Mouse (Mus musculus) embryonic facial prominence, embryonic 14.5 days (tissue): ENCODE measurements at regions not wholly inside any gene's neighbourhood (a gene's known extent, or its start where the extent isn't known, plus 50 kb on each side); places are given as distances from the start of the nearest gene placed in this dataset.

Experiments
- ATAC-seq: fragments of 200-750 bp; cut with Nextera tagmentation; 2 replicates; pipeline ENCODE4 v1.8.0; 2017; ENCODE audit warnings: low read depth, moderate number of reproducible peaks, moderate TSS enrichment
- DNase-seq: peaks from one replicate; pipeline ENCODE4 v3.0.0-alpha.2; 2015; ENCODE audit warnings: low spot score
- H3K27ac ChIP-seq: fragments of 300-500 bp; sonication (generic); replicated peaks from 2 replicates; pipeline ENCODE4 v1.5.1; 2014; ENCODE audit warnings: low read depth, mild to moderate bottlenecking, low read length, moderate library complexity
- H3K27me3 ChIP-seq: fragments of 300-500 bp; sonication (generic); replicated peaks from 2 replicates; pipeline ENCODE4 v1.6.1; 2014; ENCODE audit warnings: low read length; ENCODE audit not compliant: control insufficient read depth, insufficient read depth
- H3K36me3 ChIP-seq: fragments of 300-500 bp; sonication (generic); 2 replicates; pipeline ENCODE4 v1.6.1; 2014; ENCODE audit warnings: low read length, mixed read lengths; ENCODE audit not compliant: control insufficient read depth, insufficient read depth
- H3K4me1 ChIP-seq: fragments of 300-500 bp; sonication (generic); 2 replicates; pipeline ENCODE4 v1.6.1; 2014; ENCODE audit warnings: antibody characterized with exemption, low read length; ENCODE audit not compliant: control insufficient read depth, insufficient read depth
- H3K4me2 ChIP-seq: fragments of 300-500 bp; sonication (generic); 2 replicates; pipeline ENCODE4 v1.6.1; 2014; ENCODE audit warnings: low read depth, mild to moderate bottlenecking, low read length, moderate library complexity, mixed read lengths
- H3K4me3 ChIP-seq: fragments of 300-500 bp; sonication (generic); 2 replicates; pipeline ENCODE4 v1.5.1; 2014; ENCODE audit warnings: low read depth, mild to moderate bottlenecking, low read length
- H3K9ac ChIP-seq: fragments of 300-500 bp; sonication (generic); 2 replicates; pipeline ENCODE4 v1.6.1; 2014; ENCODE audit warnings: low read depth, mild to moderate bottlenecking, low read length, moderate library complexity, mixed read lengths
- H3K9me3 ChIP-seq: fragments of 300-500 bp; sonication (generic); 2 replicates; pipeline ENCODE4 v1.6.1; 2016; ENCODE audit warnings: low read length; ENCODE audit not compliant: control insufficient read depth
- WGBS: fragments of 180-500 bp; shearing (Covaris S2); extraction: QIAGEN DNeasy Blood & Tissue Kit; methylation state at CpG from one replicate; pipeline ENCODE4 v1.1.7; 2014; 5-methylcytosine and 5-hydroxymethylcytosine counted together

DNA sequence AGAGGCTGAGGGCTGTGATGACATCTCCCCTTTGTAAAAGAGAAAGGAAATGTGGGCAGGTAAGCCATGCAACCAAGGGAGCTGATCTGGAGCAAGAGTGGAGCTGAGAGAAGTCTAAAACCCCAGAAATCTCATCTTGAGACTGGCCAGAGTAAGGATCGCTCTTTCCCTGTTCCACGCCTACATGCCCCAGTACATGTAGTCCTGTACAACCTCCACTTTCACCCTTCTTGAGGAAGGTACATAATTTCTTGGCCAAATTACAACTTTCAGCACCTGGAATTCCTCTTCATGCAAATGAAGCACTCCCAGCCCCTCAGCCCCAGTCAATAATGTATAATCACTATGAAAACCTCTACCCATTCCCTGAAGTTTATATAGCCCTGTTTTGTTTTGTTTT, 60.2 kb upstream of the Cox10 start:
- no peak for DNase-seq
- H3K36me3 ChIP-seq: no peaks in the 10 kb centered on the region
- no peak overlapping the region for H3K9ac ChIP-seq
- no peaks in the 10 kb centered on the region for H3K4me1 ChIP-seq
- H3K27ac ChIP-seq: no peak overlapping the region
- no peaks in the 10 kb centered on the region for H3K27me3 ChIP-seq
- ATAC-seq: no peak
- H3K4me3 ChIP-seq: no peak overlapping the region
- 94% methylated on average over 2 of the region's 2 CpGs for WGBS
- no peak overlapping the region for H3K4me2 ChIP-seq
- H3K9me3 ChIP-seq: no peaks in the 10 kb centered on the region

DNA sequence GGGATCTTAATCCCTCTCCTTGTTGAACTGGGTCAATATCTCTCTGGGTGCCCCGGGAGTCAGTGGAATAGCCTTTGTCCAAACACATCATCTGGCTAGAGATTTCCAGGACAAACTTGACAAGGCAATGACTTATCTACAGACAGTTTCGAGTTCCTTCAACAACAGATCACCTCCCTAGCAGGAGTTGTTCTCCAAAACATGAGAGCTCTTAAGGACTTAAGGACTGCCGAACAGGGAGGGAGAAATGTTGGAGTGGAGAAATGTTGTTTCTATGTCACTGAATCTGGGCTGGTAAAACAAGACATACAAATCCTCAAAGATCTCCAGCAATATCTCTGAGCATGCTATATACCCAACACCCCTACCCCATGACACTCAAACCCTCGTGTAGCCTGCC, 59.7 kb upstream of the Cox10 start:
- Histone ChIP-seq H3K4me2 (no peak overlapping the region), H3K4me3 (no peak overlapping the region), H3K9ac (no peak overlapping the region), H3K9me3 (no peaks in the 10 kb centered on the region), H3K27me3 (no peaks in the 10 kb centered on the region), H3K4me1 (no peaks in the 10 kb centered on the region), H3K27ac (no peak overlapping the region), H3K36me3 (no peaks in the 10 kb centered on the region)
- no peak for ATAC-seq
- no peak for DNase-seq
- WGBS: 73% methylated on average over 4 of the region's 4 CpGs

DNA sequence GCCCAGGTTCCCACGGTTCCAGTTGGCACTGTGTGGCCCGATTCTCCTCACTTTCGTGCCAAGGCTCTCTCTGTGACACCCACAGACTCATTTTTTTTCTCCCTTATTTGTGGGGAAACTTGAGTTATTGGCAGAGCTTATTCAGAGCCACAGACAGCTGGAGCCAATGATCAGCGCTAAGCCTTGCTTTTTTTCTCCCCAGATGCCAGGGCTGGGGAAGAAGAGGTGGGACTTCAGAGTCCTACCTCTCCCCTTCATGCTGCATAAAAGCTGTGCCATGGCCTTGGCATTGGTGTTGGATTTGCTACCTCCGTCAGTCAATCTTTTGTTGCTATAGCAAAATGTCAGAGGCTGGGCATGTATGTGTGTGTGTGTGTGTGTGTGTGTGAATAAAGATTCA, 56.5 kb upstream of the Cox10 start:
- no peak overlapping the region for H3K9ac ChIP-seq
- H3K27ac ChIP-seq: no peak overlapping the region
- H3K4me3 ChIP-seq: no peak overlapping the region
- H3K9me3 ChIP-seq: no peaks in the 10 kb centered on the region
- DNase-seq (no peak), ATAC-seq (no peak)
- no peaks in the 10 kb centered on the region for H3K4me1 ChIP-seq
- 75% methylated on average over 5 of the region's 5 CpGs for WGBS
- H3K4me2 ChIP-seq: no peak overlapping the region
- H3K36me3 ChIP-seq: no peaks in the 10 kb centered on the region
- no peaks in the 10 kb centered on the region for H3K27me3 ChIP-seq

DNA sequence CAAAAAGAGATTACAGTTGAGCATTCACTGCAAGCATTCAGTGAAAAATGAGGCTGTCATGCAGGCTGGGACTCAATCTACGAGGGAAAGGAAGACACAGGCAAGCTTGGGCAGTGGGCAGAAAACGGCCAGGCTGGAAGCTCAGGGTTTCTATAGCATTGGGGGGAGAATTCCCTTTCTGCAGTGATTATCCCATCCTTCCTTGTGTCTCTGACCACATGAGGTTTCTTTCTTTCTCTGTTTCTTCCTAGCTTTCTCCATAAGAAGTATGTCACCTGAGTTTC, 56.0 kb upstream of the Cox10 start:
- Histone ChIP-seq H3K4me2 (no peak overlapping the region), H3K9me3 (no peaks in the 10 kb centered on the region), H3K36me3 (no peaks in the 10 kb centered on the region), H3K9ac (no peak overlapping the region), H3K27me3 (no peaks in the 10 kb centered on the region), H3K4me1 (no peaks in the 10 kb centered on the region), H3K4me3 (no peak overlapping the region), H3K27ac (no peak overlapping the region)
- 58% methylated on average over 2 of the region's 2 CpGs for WGBS
- no peak for ATAC-seq
- no peak for DNase-seq

DNA sequence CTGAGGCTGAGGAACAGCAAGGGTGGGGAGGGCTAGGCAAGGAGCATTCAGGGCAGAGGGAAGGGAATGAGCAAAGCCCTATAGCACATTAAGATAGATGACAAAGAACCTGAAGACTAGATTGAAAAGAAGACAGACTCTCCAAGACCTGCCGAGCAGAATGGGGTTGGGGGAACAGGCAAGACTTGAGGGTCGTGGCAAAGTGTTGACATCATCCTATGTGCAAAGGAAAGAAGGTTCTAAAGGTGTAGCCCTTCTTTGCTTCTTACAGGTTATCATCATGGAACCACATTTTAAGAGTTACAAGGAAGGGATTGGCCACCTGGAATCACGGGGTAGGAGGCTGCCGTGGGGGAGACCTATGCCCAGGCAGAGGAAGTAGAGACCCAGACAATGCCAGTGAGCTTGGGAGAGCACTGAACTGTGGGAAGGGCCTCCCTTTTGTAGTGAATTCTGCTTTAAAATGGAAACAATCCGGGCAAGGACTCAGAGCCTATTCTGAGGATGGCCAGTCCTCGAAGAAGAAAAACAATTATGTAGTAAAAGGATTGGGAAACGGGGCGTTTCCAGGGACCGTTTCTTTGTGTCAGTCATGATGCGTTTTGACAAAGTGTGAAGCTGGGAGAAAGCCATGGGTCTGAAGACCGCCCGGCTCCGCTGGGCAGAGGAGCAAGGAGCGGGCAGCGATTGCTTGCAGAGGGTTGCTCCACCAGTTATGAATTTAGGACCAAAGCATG, 55.5 kb upstream of the Cox10 start:
- Histone ChIP-seq H3K36me3 (no peaks in the 10 kb centered on the region), H3K9ac (no peak overlapping the region), H3K9me3 (no peaks in the 10 kb centered on the region), H3K4me3 (no peak overlapping the region), H3K27me3 (no peaks in the 10 kb centered on the region), H3K27ac (no peak overlapping the region), H3K4me2 (no peak overlapping the region), H3K4me1 (no peaks in the 10 kb centered on the region)
- DNase-seq: no peak
- ATAC-seq: no peak
- 81% methylated on average over 15 of the region's 15 CpGs for WGBS
